Mouse (Mus musculus) forebrain, embryonic 12.5 days (tissue): ENCODE measurements around the gene Slc25a42. TPM values are rescaled to one million over a fixed set of nuclear protein-coding genes. Genes with fewer than 3 reads are reported as not detected.

Source experiments
- ATAC-seq: fragments of 200-750 bp; cut with Nextera tagmentation; 2 replicates; pipeline ENCODE4 v1.8.0; 2017; ENCODE audit warnings: moderate TSS enrichment; ENCODE audit not compliant: low FRiP score
- H3K27ac ChIP-seq: fragments of 300-500 bp; sonication (generic); 2 replicates; pipeline ENCODE4 v1.5.1; 2016; ENCODE audit warnings: mild to moderate bottlenecking
- H3K27me3 ChIP-seq: fragments of 300-500 bp; sonication (generic); 2 replicates; pipeline ENCODE4 v1.6.1; 2016; ENCODE audit warnings: mild to moderate bottlenecking
- H3K36me3 ChIP-seq: fragments of 300-500 bp; sonication (generic); replicated peaks from 2 replicates; pipeline ENCODE4 v1.6.1; 2016; ENCODE audit warnings: mild to moderate bottlenecking
- H3K4me1 ChIP-seq: fragments of 300-500 bp; sonication (generic); 2 replicates; pipeline ENCODE4 v1.6.1; 2016
- H3K4me2 ChIP-seq: fragments of 300-500 bp; sonication (generic); 2 replicates; pipeline ENCODE4 v1.6.1; 2016; ENCODE audit warnings: mild to moderate bottlenecking, moderate library complexity
- H3K4me3 ChIP-seq: fragments of 300-500 bp; sonication (generic); replicated peaks from 2 replicates; pipeline ENCODE4 v1.5.1; 2016; ENCODE audit warnings: mild to moderate bottlenecking
- H3K9ac ChIP-seq: fragments of 300-500 bp; sonication (generic); 2 replicates; pipeline ENCODE4 v1.6.1; 2016; ENCODE audit warnings: mild to moderate bottlenecking
- H3K9me3 ChIP-seq: fragments of 300-500 bp; sonication (generic); 2 replicates; pipeline ENCODE4 v1.6.1; 2016
- WGBS: fragments of 180-500 bp; shearing (Covaris S2); methylation state at CpG from one replicate; pipeline ENCODE4 v1.1.7; 2016; 5-methylcytosine and 5-hydroxymethylcytosine counted together
- polyA plus RNA-seq: library from polyadenylated mRNA; unstranded; fragments of >200 nt; fragmentation: Nextera tagmentation; extraction: Ambion mirVana; gene quantifications from 2 replicates; pipeline ENCODE4 v1.2.1, GENCODE M21; 2016

Slc25a42 gene
- polyA plus RNA-seq, 1 experiment from 2014 or later, result 3.6 TPM

DNA sequence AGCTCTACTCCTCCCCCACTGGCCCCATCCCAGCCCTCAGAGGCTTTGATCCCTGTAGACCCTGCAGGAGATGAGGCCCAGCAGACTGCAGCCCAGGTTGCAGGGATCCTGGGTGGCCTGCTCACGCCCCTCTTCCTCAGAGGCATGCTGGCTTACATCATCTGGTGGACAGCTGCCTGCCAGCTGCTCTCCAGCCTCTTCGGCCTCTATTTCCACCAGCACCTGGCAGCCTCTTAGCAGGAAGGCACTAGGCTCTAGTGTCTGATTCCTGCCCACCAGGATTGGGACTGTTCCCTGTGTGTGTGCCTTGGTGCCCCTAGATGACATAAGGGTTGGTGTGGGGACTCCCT lies 30.2 kb downstream of the Slc25a42 start:
- Histone ChIP-seq H3K27me3 (no peaks in the 10 kb centered on the region), H3K36me3 (peaks cover 46% of the 10 kb centered on the region), H3K4me3 (no peak overlapping the region), H3K4me2 (no peak overlapping the region), H3K27ac (no peak overlapping the region), H3K9me3 (no peaks in the 10 kb centered on the region), H3K9ac (no peak overlapping the region), H3K4me1 (no peaks in the 10 kb centered on the region)
- ATAC-seq, result no peak
- WGBS, result 86% methylated on average over 2 of the region's 2 CpGs

DNA sequence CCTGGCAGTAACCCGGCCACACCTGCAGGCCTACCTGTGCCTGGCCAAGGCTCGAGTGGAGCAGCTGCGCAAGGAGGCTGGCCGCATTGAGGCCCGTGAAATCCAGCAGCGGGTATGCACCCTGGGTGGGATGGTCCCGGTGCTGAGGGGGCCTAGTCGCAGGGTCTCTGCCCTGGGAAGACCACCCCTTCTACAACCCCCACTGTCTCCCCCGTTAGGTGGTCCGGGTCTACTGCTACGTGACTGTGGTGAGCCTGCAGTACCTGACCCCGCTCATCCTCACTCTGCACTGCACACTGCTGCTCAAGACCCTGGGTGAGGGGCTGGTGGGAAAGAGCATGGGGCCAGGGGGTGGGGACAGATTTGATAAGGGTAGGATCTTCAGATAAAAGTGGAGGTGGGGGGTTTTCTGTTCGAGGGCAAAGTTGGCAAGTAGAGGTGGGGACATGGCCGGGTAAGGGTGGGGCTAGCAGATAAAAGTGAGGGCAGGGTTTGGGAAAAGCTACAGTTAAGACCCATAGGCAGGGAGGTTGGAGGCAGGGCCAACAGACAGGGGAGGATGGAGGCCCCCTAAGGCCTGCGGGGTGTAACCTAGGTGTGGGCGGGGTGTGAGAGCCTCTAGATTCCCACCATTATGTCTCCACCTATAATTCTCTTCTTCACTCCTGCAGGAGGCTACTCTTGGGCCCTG lies 30.7 kb downstream of the Slc25a42 start:
- H3K9me3 ChIP-seq, result no peaks in the 10 kb centered on the region
- H3K4me1 ChIP-seq, result no peaks in the 10 kb centered on the region
- no peak overlapping the region for H3K4me3 ChIP-seq
- no peaks in the 10 kb centered on the region for H3K27me3 ChIP-seq
- H3K4me2 ChIP-seq, result no peak overlapping the region
- peaks cover 50% of the 10 kb centered on the region for H3K36me3 ChIP-seq
- no peak for ATAC-seq
- no peak overlapping the region for H3K27ac ChIP-seq
- 90% methylated on average over 16 of the region's 16 CpGs for WGBS
- no peak overlapping the region for H3K9ac ChIP-seq

DNA sequence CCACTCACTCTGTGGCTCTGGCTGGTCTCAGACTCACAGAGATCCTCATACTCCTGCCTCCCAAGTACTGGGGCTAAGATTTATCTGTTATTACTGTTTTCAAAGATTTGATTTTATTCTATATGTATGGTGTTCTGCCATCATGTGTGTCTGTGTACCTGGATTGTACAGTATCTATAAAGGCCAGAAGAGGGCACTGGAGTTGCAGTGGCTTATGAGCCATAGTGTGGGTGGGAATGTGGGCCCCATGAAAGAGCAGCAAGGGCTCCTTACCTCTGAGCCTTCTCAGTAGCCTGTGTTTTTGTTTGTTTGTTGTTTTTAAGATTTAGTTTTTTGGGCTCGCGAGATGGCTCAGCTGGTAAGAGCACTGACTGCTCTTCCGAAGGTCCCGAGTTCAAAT lies 33.0 kb downstream of the Slc25a42 start:
- Histone ChIP-seq H3K36me3 (peaks cover 52% of the 10 kb centered on the region), H3K4me1 (no peaks in the 10 kb centered on the region; the same call in 1 of the 2 replicates), H3K27me3 (no peaks in the 10 kb centered on the region), H3K9ac (no peak overlapping the region), H3K4me3 (no peak overlapping the region), H3K27ac (no peak overlapping the region), H3K9me3 (no peaks in the 10 kb centered on the region), H3K4me2 (no peak overlapping the region)
- WGBS, result 97% methylated on average over 4 of the region's 4 CpGs
- ATAC-seq, result no peak

DNA sequence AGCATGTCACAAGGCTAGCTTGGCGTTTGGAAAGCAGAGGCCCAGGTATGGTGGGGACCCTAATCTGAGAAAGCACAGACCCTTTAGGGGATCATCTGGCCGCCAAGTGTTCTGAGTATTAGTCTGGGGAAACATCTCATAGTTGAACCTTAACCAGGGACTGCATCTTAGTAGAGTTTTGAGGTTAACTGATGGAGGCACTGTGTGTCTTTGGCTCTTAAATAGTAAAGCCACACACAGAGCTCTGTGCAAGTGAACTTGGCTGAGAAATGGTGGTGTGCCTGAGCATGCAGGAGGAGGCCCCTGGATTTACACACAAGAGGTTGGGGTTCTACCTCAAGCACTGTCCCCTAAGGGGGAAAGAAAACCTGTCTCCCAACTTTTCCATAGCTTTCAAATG lies 33.9 kb downstream of the Slc25a42 start:
- WGBS, result 91% methylated on average over 2 of the region's 2 CpGs
- H3K4me2 ChIP-seq, result no peak overlapping the region
- H3K27me3 ChIP-seq, result no peaks in the 10 kb centered on the region
- no peak overlapping the region for H3K4me3 ChIP-seq
- H3K9me3 ChIP-seq, result no peaks in the 10 kb centered on the region
- H3K9ac ChIP-seq, result no peak overlapping the region
- H3K27ac ChIP-seq, result no peak overlapping the region
- peaks cover 3% of the 10 kb centered on the region for H3K4me1 ChIP-seq
- H3K36me3 ChIP-seq, result peaks cover 51% of the 10 kb centered on the region
- no peak for ATAC-seq

DNA sequence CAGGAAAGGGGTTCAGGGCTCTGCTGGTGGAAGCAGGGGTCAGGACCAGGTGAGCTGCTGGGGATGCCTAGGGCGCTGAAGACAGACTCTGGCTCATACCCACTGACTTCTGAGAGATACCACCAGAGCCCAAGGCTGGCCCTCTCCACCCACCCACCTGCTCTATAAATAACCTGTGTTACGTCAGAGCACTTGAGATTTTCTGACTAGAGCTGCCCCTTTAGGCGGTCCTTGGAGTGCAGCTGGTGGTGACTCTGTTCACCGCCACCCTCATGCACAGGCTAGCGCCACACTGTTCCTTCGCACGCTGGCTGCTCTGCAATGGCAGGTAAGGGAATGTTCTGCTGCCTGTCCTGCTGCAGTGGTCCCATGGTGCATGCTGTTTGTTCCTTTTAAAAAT lies 38.0 kb downstream of the Slc25a42 start:
- Histone ChIP-seq H3K4me2 (no peak overlapping the region), H3K27me3 (no peaks in the 10 kb centered on the region), H3K27ac (no peak overlapping the region), H3K4me1 (peaks cover 13% of the 10 kb centered on the region), H3K36me3 (peaks cover 19% of the 10 kb centered on the region), H3K4me3 (no peak overlapping the region), H3K9ac (0 out of 2 replicates have a peak overlapping the region, but pooled peaks have one; percentile 1), H3K9me3 (no peaks in the 10 kb centered on the region)
- ATAC-seq, result no peak
- 88% methylated on average over 7 of the region's 7 CpGs for WGBS

DNA sequence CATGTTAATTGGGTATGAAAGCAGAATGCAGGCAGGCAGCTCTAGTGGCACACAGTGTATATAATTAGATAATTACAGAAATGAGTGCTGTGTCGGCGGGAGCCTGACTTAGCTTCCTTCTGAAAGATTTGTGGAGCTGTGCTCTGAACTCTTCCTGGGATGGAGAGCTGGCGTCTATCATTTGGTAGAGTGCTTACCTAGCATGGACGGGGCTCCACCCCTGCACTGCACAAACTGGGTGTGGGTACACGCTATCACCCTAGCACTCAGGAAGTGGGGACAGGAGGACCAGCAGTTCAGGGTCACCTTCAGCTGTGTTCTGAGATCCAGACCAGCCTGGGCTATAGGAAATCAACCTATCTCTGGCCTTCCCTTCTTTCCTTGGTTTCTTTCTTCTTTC lies 38.8 kb downstream of the Slc25a42 start:
- Histone ChIP-seq H3K9ac (peak overlapping the region; percentile 63; the same call in 1 of the 2 replicates), H3K27me3 (peaks cover under 1% of the 10 kb centered on the region; the same call in 1 of the 2 replicates), H3K4me2 (peak overlapping the region; percentile 56), H3K9me3 (no peaks in the 10 kb centered on the region), H3K4me3 (0 out of 2 replicates have a peak overlapping the region, but pooled peaks have one; percentile 14), H3K27ac (no peak overlapping the region), H3K36me3 (peaks cover 13% of the 10 kb centered on the region), H3K4me1 (peaks cover 13% of the 10 kb centered on the region)
- ATAC-seq, result no peak
- WGBS, result 89% methylated on average over 5 of the region's 5 CpGs

DNA sequence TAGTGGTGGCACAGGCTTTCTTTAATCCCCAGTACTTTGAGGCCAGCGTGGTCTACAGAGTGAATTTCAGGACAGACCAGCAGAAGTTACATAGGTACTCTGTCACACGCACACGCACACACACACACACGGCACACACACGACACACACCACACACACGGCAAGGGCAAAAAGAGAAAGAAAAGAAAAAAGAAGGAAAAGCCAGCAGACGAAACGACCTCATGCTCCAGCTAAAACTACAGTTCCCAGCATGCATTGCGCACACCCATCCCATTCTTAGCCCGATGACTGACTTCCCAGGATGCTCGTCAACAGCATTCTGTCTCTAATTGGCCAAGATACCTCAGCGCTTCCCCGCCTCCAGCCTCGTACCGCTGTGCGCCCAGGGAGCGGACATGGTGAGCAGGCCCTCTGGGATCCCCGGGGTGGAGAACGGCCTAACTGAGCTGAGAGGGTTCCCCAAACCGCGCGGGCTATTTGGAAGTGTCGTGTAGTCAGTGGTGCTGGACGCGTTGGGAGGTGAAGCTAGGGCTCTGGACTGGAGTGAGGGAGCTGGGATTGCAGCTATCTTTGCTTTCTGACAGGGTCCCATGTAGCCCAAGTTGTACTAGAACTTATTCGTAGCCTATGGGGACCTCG lies 39.9 kb downstream of the Slc25a42 start, which contains the start of gene Tmem161a:
Gene Tmem161a (plus strand): TSS at position 314 of the 639 bp plus-strand sequence.
- Histone ChIP-seq H3K9ac (peak within 1 kb of the TSS; percentile 63), H3K27ac (no peak within 1 kb of the TSS), H3K4me3 (peak within 1 kb of the TSS; percentile 57), H3K36me3 (peaks cover 9% of the 10 kb centered on the region), H3K4me1 (peaks cover 13% of the 10 kb centered on the region), H3K9me3 (no peaks in the 10 kb centered on the region), H3K4me2 (peak within 1 kb of the TSS; percentile 56), H3K27me3 (peaks cover 6% of the 10 kb centered on the region; the same call in 1 of the 2 replicates)
- peak; percentile 97 for ATAC-seq
- WGBS, result 2% methylated on average over 27 of the region's 27 CpGs

DNA sequence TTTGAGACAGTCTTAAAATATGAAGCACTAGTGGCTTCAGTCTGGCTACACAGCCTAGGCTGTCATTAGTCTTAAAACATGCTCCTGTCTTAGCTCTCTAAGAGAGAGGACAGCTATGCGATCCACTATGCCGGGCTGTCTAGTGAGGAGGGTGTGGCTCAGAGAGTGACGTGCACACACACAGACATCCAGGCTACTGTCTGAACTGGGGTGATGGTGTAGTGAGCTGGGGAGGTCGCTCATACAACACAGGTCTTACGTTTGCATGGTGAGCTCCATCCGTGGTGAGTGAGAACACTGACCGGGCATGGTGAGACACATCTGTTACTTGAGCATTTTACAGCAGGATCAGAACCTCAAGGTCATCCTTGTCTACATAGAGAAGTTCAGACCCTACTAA lies 40.9 kb downstream of the Slc25a42 start:
- Histone ChIP-seq H3K4me3 (no peak overlapping the region), H3K27ac (no peak overlapping the region), H3K27me3 (peaks cover 14% of the 10 kb centered on the region), H3K36me3 (0 out of 2 replicates have a peak, but pooled peaks cover 2% of the 10 kb centered on the region), H3K9me3 (no peaks in the 10 kb centered on the region), H3K4me1 (peaks cover 23% of the 10 kb centered on the region), H3K4me2 (no peak overlapping the region), H3K9ac (no peak overlapping the region)
- no peak for ATAC-seq
- 89% methylated on average over 7 of the region's 7 CpGs for WGBS

DNA sequence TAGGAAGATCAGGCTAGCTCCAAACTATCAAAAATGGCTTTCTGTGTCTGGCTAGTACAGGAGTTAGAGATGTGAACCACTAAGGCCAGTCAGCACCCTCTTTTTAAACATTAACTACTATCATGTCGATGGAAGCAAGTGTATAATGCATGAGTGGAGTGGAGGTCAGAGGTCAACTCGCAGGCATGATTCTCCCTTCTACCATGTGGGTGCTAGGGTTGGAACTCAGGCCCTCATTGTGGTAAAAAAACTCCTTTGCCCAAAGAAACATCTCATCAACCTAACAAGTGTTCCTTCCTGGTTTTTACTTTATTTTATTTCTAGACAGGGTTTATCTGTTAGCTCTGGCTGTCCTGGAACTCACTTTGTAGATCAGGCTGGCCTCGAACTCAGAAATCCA lies 41.4 kb downstream of the Slc25a42 start:
- Histone ChIP-seq H3K4me1 (peaks cover 23% of the 10 kb centered on the region), H3K9me3 (no peaks in the 10 kb centered on the region), H3K27ac (no peak overlapping the region), H3K4me3 (no peak overlapping the region), H3K9ac (no peak overlapping the region), H3K36me3 (0 out of 2 replicates have a peak, but pooled peaks cover 2% of the 10 kb centered on the region), H3K4me2 (no peak overlapping the region), H3K27me3 (peaks cover 19% of the 10 kb centered on the region)
- whole genome bisulfite sequencing, result 83% methylated on average over 3 of the region's 3 CpGs
- no peak for ATAC-seq

DNA sequence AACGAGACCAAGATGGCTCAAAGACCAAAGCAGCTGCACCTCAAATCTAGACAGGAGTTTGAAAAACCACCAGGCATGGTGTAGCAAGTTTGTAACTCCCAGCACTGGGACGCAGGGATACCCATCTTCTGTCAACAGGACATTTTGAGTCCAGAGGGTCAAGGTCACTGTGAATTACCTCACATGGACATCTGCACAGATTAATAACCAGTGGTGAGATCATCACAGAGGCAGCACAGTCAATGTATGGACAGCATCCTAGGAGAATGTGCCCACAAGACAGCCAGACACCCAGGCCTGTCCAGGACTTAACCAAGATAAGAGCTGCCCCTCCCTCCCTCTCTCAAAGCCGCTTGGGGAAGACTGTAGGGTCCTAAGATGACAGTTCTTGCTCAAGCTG lies 42.0 kb downstream of the Slc25a42 start:
- Histone ChIP-seq H3K27me3 (peaks cover 26% of the 10 kb centered on the region), H3K27ac (no peak overlapping the region), H3K36me3 (no peaks in the 10 kb centered on the region), H3K9ac (no peak overlapping the region), H3K4me3 (no peak overlapping the region), H3K9me3 (no peaks in the 10 kb centered on the region), H3K4me2 (no peak overlapping the region), H3K4me1 (peaks cover 23% of the 10 kb centered on the region)
- no peak for ATAC-seq
- 91% methylated on average over 3 of the region's 3 CpGs for WGBS

DNA sequence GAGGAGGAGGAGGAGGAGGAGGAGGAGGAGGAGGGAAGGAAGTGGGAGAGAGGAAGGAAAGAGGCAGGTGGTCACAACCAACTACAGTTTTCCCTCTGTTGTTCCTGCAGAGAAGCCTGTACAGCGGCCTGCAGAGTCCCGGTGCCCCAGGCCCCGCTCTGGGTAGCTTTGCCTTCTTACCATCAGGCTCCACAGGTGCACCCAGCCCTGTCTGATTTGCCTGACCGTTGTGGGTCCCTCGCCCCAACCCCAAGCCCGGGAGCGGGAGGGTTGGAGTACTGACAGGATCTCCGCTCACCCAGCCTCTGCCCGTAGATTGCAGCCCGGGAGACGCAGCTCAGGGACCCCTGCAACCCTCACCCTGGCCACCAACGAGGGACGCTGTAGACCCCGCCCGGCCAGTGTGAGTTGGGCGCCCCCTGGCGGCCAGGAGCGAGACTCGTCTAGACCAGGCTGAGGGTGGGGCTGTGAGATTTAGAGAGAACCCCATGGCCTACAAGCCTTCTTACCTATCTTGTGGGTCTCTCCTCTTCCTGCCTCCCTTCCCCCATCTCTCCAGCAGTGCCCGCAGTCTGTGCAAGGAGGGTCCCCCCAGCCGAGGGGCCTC lies 45.5 kb downstream of the Slc25a42 start:
- no peaks in the 10 kb centered on the region for H3K36me3 ChIP-seq
- 0 out of 2 replicates have a peak overlapping the region, but pooled peaks have one; percentile 36 for H3K9ac ChIP-seq
- peak overlapping the region; percentile 52 for H3K4me2 ChIP-seq
- ATAC-seq, result peak; percentile 86
- H3K4me1 ChIP-seq, result peaks cover 10% of the 10 kb centered on the region
- H3K27me3 ChIP-seq, result peaks cover 39% of the 10 kb centered on the region
- no peaks in the 10 kb centered on the region for H3K9me3 ChIP-seq
- peak overlapping the region; percentile 25 for H3K4me3 ChIP-seq
- under 1% methylated on average over 18 of the region's 21 CpGs for WGBS
- no peak overlapping the region for H3K27ac ChIP-seq

DNA sequence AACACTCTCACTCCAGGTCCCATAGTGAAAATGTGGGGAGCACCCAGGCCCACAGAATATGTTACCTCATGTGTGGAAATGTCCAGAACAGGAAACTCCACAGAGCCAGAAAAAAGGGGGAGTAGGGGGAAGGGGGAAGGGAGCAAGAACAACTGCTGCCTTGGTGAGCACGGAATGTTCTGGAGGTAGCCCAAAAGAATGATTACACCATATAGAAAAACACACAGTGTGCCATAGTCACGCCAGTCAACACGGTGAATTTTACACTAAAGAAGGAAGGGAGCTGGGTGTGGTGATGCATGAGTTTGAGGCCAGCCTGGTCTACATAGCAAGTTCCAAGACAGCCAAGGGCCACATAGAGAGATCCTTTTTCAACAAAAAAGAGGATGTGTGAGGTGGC lies 48.8 kb downstream of the Slc25a42 start:
- no peaks in the 10 kb centered on the region for H3K9me3 ChIP-seq
- H3K4me1 ChIP-seq, result peaks cover 15% of the 10 kb centered on the region
- H3K4me3 ChIP-seq, result no peak overlapping the region
- peaks cover 45% of the 10 kb centered on the region for H3K27me3 ChIP-seq
- no peak overlapping the region for H3K4me2 ChIP-seq
- 91% methylated on average over 3 of the region's 3 CpGs for WGBS
- no peak overlapping the region for H3K27ac ChIP-seq
- no peak for ATAC-seq
- no peaks in the 10 kb centered on the region for H3K36me3 ChIP-seq
- no peak overlapping the region for H3K9ac ChIP-seq
